Mouse (Mus musculus): ENCODE data around the gene Cracr2b. TPM values are rescaled to one million over a fixed set of nuclear protein-coding genes. Genes with fewer than 3 reads are reported as not detected.
"Not testable (repeated sequence)": the region's sequence is repeated elsewhere in the genome, so short reads cannot be mapped to it uniquely, and the experiment has no call there.

The Cracr2b gene
- polyA plus RNA-seq, 1 experiment from 2014 or later, result 15.1 TPM

- DNase-seq, result no peak
- peaks cover 29% of the 10 kb centered on the region for H3K4me1 ChIP-seq (ENCODE audit: insufficient read depth)
Observed at GRCm38 (mm10) chr7:141439140-141439679, 21.7 kb upstream of the Cracr2b start.

GRCm38 (mm10) chr7:141439811-141440210 lies 21.1 kb upstream of the Cracr2b start:
- no peak for TF ChIP-seq CTCF (IDR thresholded peaks at IDR 0.05; ENCODE audit: low read depth)
- WGBS, result 94% methylated on average over 11 of the region's 11 CpGs

More at GRCm38 (mm10) chr7:141439140-141439679, 21.7 kb upstream of the Cracr2b start:
- no peak overlapping the region for H3K4me3 ChIP-seq (ENCODE audit: low read depth, low read length)
- H3K27ac ChIP-seq (ENCODE audit: low read depth), result no peak overlapping the region
- ATAC-seq (ENCODE audit: insufficient read depth), result no peak
- H3K27me3 ChIP-seq (ENCODE audit: insufficient read depth, low read length), result no peaks in the 10 kb centered on the region
- no peaks in the 10 kb centered on the region for H3K9me3 ChIP-seq (ENCODE audit: low read depth, low read length)
- peaks cover 29% of the 10 kb centered on the region for H3K36me3 ChIP-seq (ENCODE audit: insufficient read depth)
- 92% methylated on average over 10 of the region's 10 CpGs for WGBS
- no peak overlapping the region for H3K4me2 ChIP-seq
- H3K9ac ChIP-seq, result no peak overlapping the region
- no peak for TF ChIP-seq CTCF (IDR thresholded peaks at IDR 0.05; ENCODE audit: low read depth)

GRCm38 (mm10) chr7:141440613-141441012 lies 20.3 kb upstream of the Cracr2b start:
- H3K4me2 ChIP-seq, result no peak overlapping the region
- DNase-seq (peak; percentile 77), ATAC-seq (ENCODE audit: insufficient read depth) (no peak)
- no peaks in the 10 kb centered on the region for H3K9me3 ChIP-seq (ENCODE audit: low read depth, low read length)
- no peaks in the 10 kb centered on the region for H3K27me3 ChIP-seq (ENCODE audit: insufficient read depth, low read length)
- WGBS, result 22% methylated on average over 6 of the region's 6 CpGs
- no peak overlapping the region for H3K9ac ChIP-seq
- H3K36me3 ChIP-seq (ENCODE audit: insufficient read depth), result peaks cover 29% of the 10 kb centered on the region
- TF ChIP-seq CTCF (IDR thresholded peaks at IDR 0.05; ENCODE audit: low read depth), result peak; percentile 81
- no peak overlapping the region for H3K4me3 ChIP-seq (ENCODE audit: low read depth, low read length)
- H3K4me1 ChIP-seq (ENCODE audit: insufficient read depth), result peaks cover 19% of the 10 kb centered on the region
- H3K27ac ChIP-seq (ENCODE audit: low read depth), result no peak overlapping the region

More at GRCm38 (mm10) chr7:141439811-141440210, 21.1 kb upstream of the Cracr2b start:
- H3K36me3 ChIP-seq (ENCODE audit: insufficient read depth), result peaks cover 29% of the 10 kb centered on the region
- peaks cover 23% of the 10 kb centered on the region for H3K4me1 ChIP-seq (ENCODE audit: insufficient read depth)
- ATAC-seq (ENCODE audit: insufficient read depth) (no peak), DNase-seq (no peak)
- no peak overlapping the region for H3K9ac ChIP-seq
- H3K4me3 ChIP-seq (ENCODE audit: low read depth, low read length), result no peak overlapping the region
- no peak overlapping the region for H3K27ac ChIP-seq (ENCODE audit: low read depth)
- H3K9me3 ChIP-seq (ENCODE audit: low read depth, low read length), result no peaks in the 10 kb centered on the region
- H3K27me3 ChIP-seq (ENCODE audit: insufficient read depth, low read length), result no peaks in the 10 kb centered on the region
- no peak overlapping the region for H3K4me2 ChIP-seq

- no peak for ATAC-seq (ENCODE audit: insufficient read depth)
- H3K4me1 ChIP-seq (ENCODE audit: insufficient read depth), result peaks cover 17% of the 10 kb centered on the region
- H3K4me3 ChIP-seq (ENCODE audit: low read depth, low read length), result no peak overlapping the region
- peaks cover 29% of the 10 kb centered on the region for H3K36me3 ChIP-seq (ENCODE audit: insufficient read depth)
- WGBS, result 88% methylated on average over 9 of the region's 9 CpGs
- no peak overlapping the region; the same call in 1 of the 2 replicates for H3K4me2 ChIP-seq
- no peak for DNase-seq
- H3K9me3 ChIP-seq (ENCODE audit: low read depth, low read length), result no peaks in the 10 kb centered on the region
- H3K27me3 ChIP-seq (ENCODE audit: insufficient read depth, low read length), result no peaks in the 10 kb centered on the region
- no peak for TF ChIP-seq CTCF (IDR thresholded peaks at IDR 0.05; ENCODE audit: low read depth)
- peak overlapping the region; percentile 13; the same call in 1 of the 2 replicates for H3K9ac ChIP-seq
- H3K27ac ChIP-seq (ENCODE audit: low read depth), result no peak overlapping the region
Observed at GRCm38 (mm10) chr7:141441460-141441859, 19.4 kb upstream of the Cracr2b start.

- H3K4me1 ChIP-seq (ENCODE audit: insufficient read depth), result peaks cover 15% of the 10 kb centered on the region
- 92% methylated on average over 13 of the region's 13 CpGs for WGBS
- ATAC-seq (ENCODE audit: insufficient read depth) (no peak), DNase-seq (no peak)
- no peak for TF ChIP-seq CTCF (IDR thresholded peaks at IDR 0.05; ENCODE audit: low read depth)
- H3K27me3 ChIP-seq (ENCODE audit: insufficient read depth, low read length), result no peaks in the 10 kb centered on the region
- H3K4me2 ChIP-seq, result peak overlapping the region; percentile 90
- H3K27ac ChIP-seq (ENCODE audit: low read depth), result no peak overlapping the region
- H3K4me3 ChIP-seq (ENCODE audit: low read depth, low read length), result peak overlapping the region; percentile 55
- peaks cover 29% of the 10 kb centered on the region for H3K36me3 ChIP-seq (ENCODE audit: insufficient read depth)
- peak overlapping the region; percentile 65 for H3K9ac ChIP-seq
- no peaks in the 10 kb centered on the region for H3K9me3 ChIP-seq (ENCODE audit: low read depth, low read length)
Observed at GRCm38 (mm10) chr7:141442199-141442598, 18.7 kb upstream of the Cracr2b start.

GRCm38 (mm10) chr7:141443081-141443821 lies 17.6 kb upstream of the Cracr2b start:
- peak; percentile 4; the same call in 1 of the 2 replicates for ATAC-seq (ENCODE audit: insufficient read depth)
- DNase-seq, result peak; percentile 71
- TF ChIP-seq CTCF (IDR thresholded peaks at IDR 0.05; ENCODE audit: low read depth), result peak; percentile 64
- Histone ChIP-seq H3K4me3 (ENCODE audit: low read depth, low read length) (peak overlapping the region; percentile 55), H3K9ac (peak overlapping the region; percentile 65), H3K36me3 (ENCODE audit: insufficient read depth) (peaks cover 30% of the 10 kb centered on the region), H3K9me3 (ENCODE audit: low read depth, low read length) (no peaks in the 10 kb centered on the region), H3K27ac (ENCODE audit: low read depth) (peak overlapping the region; percentile 62), H3K4me1 (ENCODE audit: insufficient read depth) (peaks cover 16% of the 10 kb centered on the region), H3K27me3 (ENCODE audit: insufficient read depth, low read length) (no peaks in the 10 kb centered on the region), H3K4me2 (peak overlapping the region; percentile 90)
- 11% methylated on average over 12 of the region's 12 CpGs for WGBS

GRCm38 (mm10) chr7:141443828-141444237 lies 17.1 kb upstream of the Cracr2b start, which contains the start of gene Pidd1:
Gene Pidd1, minus strand, starts transcription at chr7:141444025.
- under 1% methylated on average over 25 of the region's 25 CpGs for WGBS
- Histone ChIP-seq H3K4me3 (ENCODE audit: low read depth, low read length) (peak within 1 kb of the TSS; percentile 55), H3K36me3 (ENCODE audit: insufficient read depth) (peaks cover 30% of the 10 kb centered on the region), H3K4me1 (ENCODE audit: insufficient read depth) (peaks cover 22% of the 10 kb centered on the region), H3K27ac (ENCODE audit: low read depth) (peak within 1 kb of the TSS; percentile 62), H3K9ac (peak within 1 kb of the TSS; percentile 65), H3K9me3 (ENCODE audit: low read depth, low read length) (no peaks in the 10 kb centered on the region), H3K4me2 (peak within 1 kb of the TSS; percentile 90), H3K27me3 (ENCODE audit: insufficient read depth, low read length) (no peaks in the 10 kb centered on the region)
- DNase-seq, result peak; percentile 92
- peak; percentile 57 for ATAC-seq (ENCODE audit: insufficient read depth)
- no peak for TF ChIP-seq CTCF (IDR thresholded peaks at IDR 0.05; ENCODE audit: low read depth)

- DNase-seq; H3K4me3 ChIP-seq (ENCODE audit: low read depth, low read length); H3K27ac ChIP-seq (ENCODE audit: low read depth); H3K27me3 ChIP-seq (ENCODE audit: insufficient read depth, low read length); ATAC-seq (ENCODE audit: insufficient read depth); H3K9ac ChIP-seq; H3K9me3 ChIP-seq (ENCODE audit: low read depth, low read length): not testable (repeated sequence)
- Histone ChIP-seq H3K4me2 (peak overlapping the region; percentile 90), H3K4me1 (ENCODE audit: insufficient read depth) (peaks cover 22% of the 10 kb centered on the region), H3K36me3 (ENCODE audit: insufficient read depth) (peaks cover 33% of the 10 kb centered on the region)
- 75% methylated on average over 3 of the region's 3 CpGs for whole genome bisulfite sequencing
Observed at GRCm38 (mm10) chr7:141446374-141446773, 14.5 kb upstream of the Cracr2b start.

Data from lung, embryonic 14.5 days (tissue).